In the genomic region with DNA sequence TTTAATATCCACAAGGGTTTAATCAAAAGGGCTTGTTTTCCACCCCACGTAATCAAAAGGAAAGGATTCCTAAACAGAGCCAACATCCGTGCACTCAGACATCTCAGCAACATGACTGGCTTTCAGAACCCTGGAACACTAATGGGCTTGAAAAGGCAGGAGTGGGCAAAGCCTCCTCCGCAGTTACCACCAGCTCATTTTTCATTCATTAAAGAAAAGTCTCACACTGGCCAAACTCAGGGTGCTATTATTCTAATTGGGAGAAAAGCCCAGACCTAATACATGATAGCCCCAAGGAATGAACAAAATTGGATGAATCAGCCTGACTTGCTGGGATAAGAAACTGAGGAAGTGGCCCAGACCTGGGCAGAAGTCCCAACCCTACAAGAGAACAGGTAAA, we compare ENCODE assay signal across 25 mouse cellular contexts. TPM values are rescaled to one million over a fixed set of nuclear protein-coding genes. Genes with fewer than 3 reads are reported as not detected.
DNase-seq lines count a peak whose midpoint lies in the region; ATAC-seq and TF ChIP-seq lines count a peak whose summit lies in the region.
"Had no signal": no experiment of that assay in that cellular context is flagged by ENCODE, and none has a peak within 500 bp of the region (broad histone marks: within the 10 kb centered on the region; RNA-seq: fewer than 3 reads in every experiment).

No protein-coding gene starts in this region.

- H3K9me3 ChIP-seq in forebrain, embryonic 14.5 days (replicated peaks; ENCODE audit: control insufficient read depth, low read length): no peaks in the 10 kb centered on the region
- no peaks in the 10 kb centered on the region for H3K9me3 ChIP-seq in forebrain, embryonic 12.5 days
- H3K9me3 ChIP-seq: embryonic facial prominence, embryonic 10.5 days; embryonic facial prominence, embryonic 12.5 days; forebrain, embryonic 10.5 days; forebrain, embryonic 13.5 days; G1E had no signal

- TF ChIP-seq CTCF in embryonic fibroblast, embryonic 13.5 days (IDR thresholded peaks at IDR 0.05; ENCODE audit: borderline replicate concordance, insufficient read depth, low read length): no peak

- H3K4me1 ChIP-seq in forebrain, embryonic 14.5 days (ENCODE audit: control insufficient read depth, insufficient read depth, low read length): no peaks in the 10 kb centered on the region
- peaks cover 2% of the 10 kb centered on the region; the same call in 1 of the 2 replicates for H3K4me1 ChIP-seq in forebrain, embryonic 12.5 days
- peaks cover 4% of the 10 kb centered on the region; the same call in 1 of the 2 replicates for H3K4me1 ChIP-seq in embryonic fibroblast, embryonic 13.5 days (ENCODE audit: control insufficient read depth, insufficient read depth, low read length)

- H3K36me3 ChIP-seq in forebrain, embryonic 14.5 days (ENCODE audit: control insufficient read depth, insufficient read depth, low read length): no peaks in the 10 kb centered on the region
- no peaks in the 10 kb centered on the region for H3K36me3 ChIP-seq in forebrain, embryonic 12.5 days (replicated peaks)
- H3K36me3 ChIP-seq: embryonic facial prominence, embryonic 10.5 days; embryonic facial prominence, embryonic 12.5 days; forebrain, embryonic 10.5 days; G1E had no signal

- H3K27me3 ChIP-seq in forebrain, embryonic 14.5 days (replicated peaks; ENCODE audit: control insufficient read depth, insufficient read depth, low read length): no peaks in the 10 kb centered on the region
- H3K27me3 ChIP-seq in forebrain, embryonic 12.5 days: no peaks in the 10 kb centered on the region
- H3K27me3 ChIP-seq: embryonic facial prominence, embryonic 12.5 days; forebrain, embryonic 13.5 days had no signal

- no peak overlapping the region for H3K4me3 ChIP-seq in forebrain, embryonic 14.5 days (ENCODE audit: low read depth, low read length)
- no peak overlapping the region for H3K4me3 ChIP-seq in forebrain, embryonic 12.5 days (replicated peaks)
- H3K4me3 ChIP-seq in embryonic fibroblast, embryonic 13.5 days (ENCODE audit: insufficient read depth, low read length): no peak overlapping the region
- H3K4me3 ChIP-seq: embryonic facial prominence, embryonic 10.5 days; embryonic facial prominence, embryonic 12.5 days; erythroblast, embryonic 14.5 days; forebrain, embryonic 10.5 days; forebrain, embryonic 13.5 days had no signal

- no peak for TF ChIP-seq POLR2A in embryonic fibroblast, embryonic 13.5 days (IDR thresholded peaks at IDR 0.05; ENCODE audit: low read depth, low read length)

- H3K9ac ChIP-seq in forebrain, embryonic 14.5 days (ENCODE audit: low read length): no peak overlapping the region
- no peak overlapping the region for H3K9ac ChIP-seq in forebrain, embryonic 12.5 days
- H3K9ac ChIP-seq: embryonic facial prominence, embryonic 12.5 days; forebrain, embryonic 13.5 days had no signal

- H3K4me2 ChIP-seq in forebrain, embryonic 14.5 days (ENCODE audit: low read length): no peak overlapping the region
- no peak overlapping the region for H3K4me2 ChIP-seq in forebrain, embryonic 12.5 days
- H3K4me2 ChIP-seq: embryonic facial prominence, embryonic 12.5 days; forebrain, embryonic 13.5 days had no signal

- WGBS in forebrain, embryonic 14.5 days: 56% methylated on average over 3 of the region's 3 CpGs
- WGBS in forebrain, embryonic 12.5 days: 74% methylated on average over 3 of the region's 3 CpGs

- intact Hi-C loops in gastrocnemius, postnatal 14 days (cut with DNase I; ENCODE audit: low total_unique reads): no loop called here

- ATAC-seq in forebrain, embryonic 14.5 days: no peak
- no peak for ATAC-seq in forebrain, embryonic 12.5 days (ENCODE audit: low FRiP score)
- ATAC-seq: CD4-positive, CD25-positive, alpha-beta regulatory T cell, adult 4 months; forebrain, embryonic 13.5 days; forebrain, embryonic 16.5 days had no signal

- no peak overlapping the region for H3K27ac ChIP-seq in forebrain, embryonic 14.5 days (ENCODE audit: low read depth, low read length)
- no peak overlapping the region for H3K27ac ChIP-seq in forebrain, embryonic 12.5 days
- H3K27ac ChIP-seq in embryonic fibroblast, embryonic 13.5 days (ENCODE audit: insufficient read depth, low read length): peak overlapping the region; percentile 29; the same call in 1 of the 2 replicates
- H3K27ac ChIP-seq: embryonic facial prominence, embryonic 10.5 days; embryonic facial prominence, embryonic 12.5 days; forebrain, embryonic 10.5 days; forebrain, embryonic 13.5 days had no signal

- peak; percentile 10 for DNase-seq in forebrain, embryonic 14.5 days (ENCODE audit: low spot score)
- DNase-seq in Muller cell, postnatal 12 days (ENCODE audit: inconsistent ontology term): peak; percentile 94
- DNase-seq in fibroblast of lung, adult 2 months (ENCODE audit: low read depth): peak; percentile 52
- DNase-seq in retina, embryonic 14.5 days (ENCODE audit: low spot score): no peak
- DNase-seq in gastrocnemius, postnatal 14 days: no peak
- DNase-seq in lung, adult 18-20 months: no peak
- DNase-seq: adrenal gland, adult 2 months; adrenal gland, postnatal 10 days; adrenal gland, postnatal 25 days; B cell, adult 2 months; cerebellum, adult 11-12 months; cerebellum, adult 2 months; cerebellum, adult 9-10 months; cerebellum, postnatal 10 days; cerebellum, postnatal 25 days had no signal

RNA-seq across cellular contexts. Expression of gene Fam136a, which starts 41.0 kb away (rescaled TPM):
- 129 and 130 TPM in 2 replicates for polyA plus RNA-seq in forebrain, embryonic 14.5 days (2014; fragmentation: Nextera tagmentation; extraction: Ambion mirVana)
- polyA plus RNA-seq in forebrain, embryonic 12.5 days (2016; fragmentation: Nextera tagmentation; extraction: Ambion mirVana): 118 and 131 TPM in 2 replicates
- polyA plus RNA-seq in embryonic fibroblast, embryonic 13.5 days (2011; ENCODE audit: insufficient read length, low read depth, missing spikeins): 27.5 and 31.9 TPM in 2 replicates
- total RNA-seq in gastrocnemius, postnatal 14 days (2021): 10 to 100 TPM; 18.3 to 21.6 TPM

RNA-seq across cellular contexts. Expression of gene Snrpg, which starts 46.7 kb away (rescaled TPM):
- polyA plus RNA-seq in forebrain, embryonic 14.5 days (2014; fragmentation: Nextera tagmentation; extraction: Ambion mirVana): 554 and 764 TPM in 2 replicates
- 641 and 720 TPM in 2 replicates for polyA plus RNA-seq in forebrain, embryonic 12.5 days (2016; fragmentation: Nextera tagmentation; extraction: Ambion mirVana)
- polyA plus RNA-seq in embryonic fibroblast, embryonic 13.5 days (2011; ENCODE audit: insufficient read length, low read depth, missing spikeins): 141 and 203 TPM in 2 replicates
- 10 to 100 TPM; 32.4 to 45.6 TPM for total RNA-seq in gastrocnemius, postnatal 14 days (2021)

Comparison
In these comparisons a context has a peak if more than half of its experiments do, and no peak if none do; other contexts are left out.
1. DNase-seq: peak in forebrain, embryonic 14.5 days (single experiment), Muller cell, postnatal 12 days (single experiment) and fibroblast of lung, adult 2 months (single experiment); none in retina, embryonic 14.5 days (single experiment), gastrocnemius, postnatal 14 days (single experiment) and lung, adult 18-20 months (0 of 2).